Mouse (Mus musculus) gastrocnemius, adult 2 months (tissue): ENCODE data around the gene Spock1. TPM values are rescaled to one million over a fixed set of nuclear protein-coding genes. Genes with fewer than 3 reads are reported as not detected.

Experiments used
- DNase-seq: peaks from one replicate; pipeline ENCODE4 v3.0.0; 2022
- H3K27ac ChIP-seq: fragments of 200-600 bp; 2 replicates; pipeline ENCODE4 v1.8.1; 2022; ENCODE audit warnings: mild to moderate bottlenecking
- H3K4me3 ChIP-seq: fragments of 200-600 bp; 2 replicates; pipeline ENCODE4 v1.8.1; 2022; ENCODE audit warnings: mild to moderate bottlenecking, moderate library complexity
- CTCF ChIP-seq: fragments of 200-600 bp; IDR thresholded peaks from 2 replicates; pipeline ENCODE4 v1.8.1; 2022; ENCODE audit warnings: antibody characterized with exemption, mild to moderate bottlenecking, moderate library complexity
- intact Hi-C: fragments of 180-260 bp; cut with DNase I; formaldehyde crosslinking; loops from one replicate; pipeline ENCODE4 v1.15.1; 2025
- total RNA-seq, 2 experiments: library from RNA; stranded (reverse); gene quantifications; 2 replicates each; pipeline ENCODE4 v1.2.3; 2021

The Spock1 gene
- total RNA-seq, 2 experiments from 2014 or later: 0.13 to 0.78 TPM

- Histone ChIP-seq H3K4me3 (no peak overlapping the region), H3K27ac (no peak overlapping the region)
- intact Hi-C loops: no loop called here
- TF ChIP-seq CTCF: no peak
- DNase-seq: no peak
Measured at GRCm38 (mm10) chr13:57647456-57647855, 260.7 kb downstream of the Spock1 start.

GRCm38 (mm10) chr13:57643036-57643435 is 265.1 kb downstream of the Spock1 start:
- intact Hi-C loops: no loop called here

GRCm38 (mm10) chr13:57641649-57642048 is 266.5 kb downstream of the Spock1 start:
- Histone ChIP-seq H3K4me3 (no peak overlapping the region), H3K27ac (no peak overlapping the region)
- TF ChIP-seq CTCF: no peak
- intact Hi-C loops: no loop called here
- DNase-seq: no peak

More at GRCm38 (mm10) chr13:57643036-57643435, 265.1 kb downstream of the Spock1 start:
- H3K4me3 ChIP-seq: no peak overlapping the region
- no peak for DNase-seq
- TF ChIP-seq CTCF: no peak
- no peak overlapping the region for H3K27ac ChIP-seq

- intact Hi-C loops: no loop called here
- Histone ChIP-seq H3K27ac (no peak overlapping the region), H3K4me3 (no peak overlapping the region)
- no peak for DNase-seq
- no peak for TF ChIP-seq CTCF
Measured at GRCm38 (mm10) chr13:57640968-57641367, 267.2 kb downstream of the Spock1 start.

- no peak for DNase-seq
- TF ChIP-seq CTCF: no peak
- Histone ChIP-seq H3K27ac (no peak overlapping the region), H3K4me3 (no peak overlapping the region)
- intact Hi-C loops: no loop called here
Measured at GRCm38 (mm10) chr13:57638820-57639219, 269.3 kb downstream of the Spock1 start.

- Histone ChIP-seq H3K27ac (no peak overlapping the region), H3K4me3 (no peak overlapping the region)
- TF ChIP-seq CTCF: no peak
- DNase-seq: no peak
- intact Hi-C loops: no loop called here
Measured at GRCm38 (mm10) chr13:57637606-57638132, 270.5 kb downstream of the Spock1 start.

GRCm38 (mm10) chr13:57637080-57637572 is 271.0 kb downstream of the Spock1 start:
- H3K27ac ChIP-seq: no peak overlapping the region
- no peak overlapping the region for H3K4me3 ChIP-seq
- intact Hi-C loops: no loop called here
- TF ChIP-seq CTCF: no peak
- no peak for DNase-seq

- no peak for TF ChIP-seq CTCF
- intact Hi-C loops: no loop called here
- Histone ChIP-seq H3K4me3 (no peak overlapping the region), H3K27ac (no peak overlapping the region)
- no peak for DNase-seq
Measured at GRCm38 (mm10) chr13:57636196-57637015, 271.7 kb downstream of the Spock1 start.

- DNase-seq: no peak
- Histone ChIP-seq H3K4me3 (no peak overlapping the region), H3K27ac (no peak overlapping the region)
- TF ChIP-seq CTCF: no peak
- intact Hi-C loops: no loop called here
Measured at GRCm38 (mm10) chr13:57630532-57630931, 277.6 kb downstream of the Spock1 start.

- H3K27ac ChIP-seq: no peak overlapping the region
- TF ChIP-seq CTCF: no peak
- H3K4me3 ChIP-seq: no peak overlapping the region
- intact Hi-C loops: no loop called here
- DNase-seq: no peak
Measured at GRCm38 (mm10) chr13:57628218-57628617, 279.9 kb downstream of the Spock1 start.

GRCm38 (mm10) chr13:57626434-57626833 is 281.7 kb downstream of the Spock1 start:
- H3K27ac ChIP-seq: no peak overlapping the region
- no peak for TF ChIP-seq CTCF
- intact Hi-C loops: no loop called here
- DNase-seq: no peak
- H3K4me3 ChIP-seq: no peak overlapping the region

- no peak for DNase-seq
- Histone ChIP-seq H3K4me3 (no peak overlapping the region), H3K27ac (no peak overlapping the region)
- TF ChIP-seq CTCF: no peak
- intact Hi-C loops: no loop called here
Measured at GRCm38 (mm10) chr13:57623909-57624481, 284.1 kb downstream of the Spock1 start.

- intact Hi-C loops: no loop called here
Measured at GRCm38 (mm10) chr13:57619079-57619768, 288.9 kb downstream of the Spock1 start.

More at GRCm38 (mm10) chr13:57619079-57619768, 288.9 kb downstream of the Spock1 start:
- H3K27ac ChIP-seq: no peak overlapping the region
- DNase-seq: no peak
- no peak for TF ChIP-seq CTCF
- H3K4me3 ChIP-seq: no peak overlapping the region
